Mouse (Mus musculus) granulocyte monocyte progenitor cell, adult 5-6 weeks (primary cell): Measurements from ENCODE around the gene Map3k11. TPM values are rescaled to one million over a fixed set of nuclear protein-coding genes. Genes with fewer than 3 reads are reported as not detected.
A peak's percentile ranks its signal among the peaks of the same experiment; 100 is the strongest.

Experiments
- ATAC-seq: replicated peaks from 2 replicates; pipeline ENCODE4 v1.8.0; 2016; ENCODE audit warnings: mild to moderate bottlenecking, moderate TSS enrichment, inconsistent platforms; ENCODE audit not compliant: poor library complexity, severe bottlenecking
- total RNA-seq, 2 experiments: library from RNA; stranded (forward) in 1 of 2; stranded (reverse) in 1 of 2; fragments of 200-712, 200-1000 nt in 1 of 2; fragments of >200 nt in 1 of 2; fragmentation: Nextera tagmentation in 1 of 2; gene quantifications; 2 replicates each; pipeline ENCODE4 v1.2.3; 2014 to 2017

Gene Map3k11
- total RNA-seq, 2 experiments from 2014 or later, result 21.9 to 23.0 TPM

- 0 out of 2 replicates have a peak, but pooled peaks have one; percentile 4 for ATAC-seq
These were observed 40.3 kb downstream of the Map3k11 start for GRCm38 (mm10) chr19:5728631-5729443.

- peak; percentile 25; the same call in 1 of the 2 replicates for ATAC-seq
These were observed 40.9 kb downstream of the Map3k11 start, which contains the start of gene Fam89b for GRCm38 (mm10) chr19:5729444-5729815. Gene Fam89b (minus strand): TSS chr19:5729653.

GRCm38 (mm10) chr19:5730314-5731186 is 42.0 kb downstream of the Map3k11 start:
- no peak for ATAC-seq

GRCm38 (mm10) chr19:5731264-5731978 is 42.9 kb downstream of the Map3k11 start:
- ATAC-seq, result peak; percentile 77

GRCm38 (mm10) chr19:5734325-5734724 is 45.8 kb downstream of the Map3k11 start:
- no peak for ATAC-seq

- no peak for ATAC-seq
These were observed 50.9 kb downstream of the Map3k11 start for GRCm38 (mm10) chr19:5739446-5739845.

- ATAC-seq, result no peak
These were observed 52.1 kb downstream of the Map3k11 start, which contains the start of gene Ltbp3 for GRCm38 (mm10) chr19:5740320-5741317. Gene Ltbp3 (plus strand): TSS chr19:5740904.

- ATAC-seq, result peak; percentile 29
These were observed 53.2 kb downstream of the Map3k11 start for GRCm38 (mm10) chr19:5741641-5742240.

- no peak for ATAC-seq
These were observed 53.7 kb downstream of the Map3k11 start for GRCm38 (mm10) chr19:5742241-5742641.

GRCm38 (mm10) chr19:5743576-5743975 is 55.0 kb downstream of the Map3k11 start:
- ATAC-seq, result peak; percentile 83

- ATAC-seq, result no peak; the same call in 1 of the 2 replicates
These were observed 57.5 kb downstream of the Map3k11 start for GRCm38 (mm10) chr19:5745756-5746710.

- ATAC-seq, result no peak
These were observed 58.4 kb downstream of the Map3k11 start for GRCm38 (mm10) chr19:5746907-5747363.

GRCm38 (mm10) chr19:5749476-5749875 is 60.9 kb downstream of the Map3k11 start:
- ATAC-seq, result no peak

GRCm38 (mm10) chr19:5750951-5751350 is 62.4 kb downstream of the Map3k11 start:
- ATAC-seq, result no peak

- ATAC-seq, result no peak
These were observed 63.2 kb downstream of the Map3k11 start for GRCm38 (mm10) chr19:5751742-5752141.
